Mouse (Mus musculus) ovary, postnatal 10 days (tissue): ENCODE data around the gene Cd151.
"Not testable (repeated sequence)": the region's sequence is repeated elsewhere in the genome, so short reads cannot be mapped to it uniquely, and the experiment has no call there.

Source experiments
- DNase-seq: peaks from one replicate; pipeline ENCODE4 v3.0.0; 2022; ENCODE audit warnings: low spot score

The Cd151 gene

DNA sequence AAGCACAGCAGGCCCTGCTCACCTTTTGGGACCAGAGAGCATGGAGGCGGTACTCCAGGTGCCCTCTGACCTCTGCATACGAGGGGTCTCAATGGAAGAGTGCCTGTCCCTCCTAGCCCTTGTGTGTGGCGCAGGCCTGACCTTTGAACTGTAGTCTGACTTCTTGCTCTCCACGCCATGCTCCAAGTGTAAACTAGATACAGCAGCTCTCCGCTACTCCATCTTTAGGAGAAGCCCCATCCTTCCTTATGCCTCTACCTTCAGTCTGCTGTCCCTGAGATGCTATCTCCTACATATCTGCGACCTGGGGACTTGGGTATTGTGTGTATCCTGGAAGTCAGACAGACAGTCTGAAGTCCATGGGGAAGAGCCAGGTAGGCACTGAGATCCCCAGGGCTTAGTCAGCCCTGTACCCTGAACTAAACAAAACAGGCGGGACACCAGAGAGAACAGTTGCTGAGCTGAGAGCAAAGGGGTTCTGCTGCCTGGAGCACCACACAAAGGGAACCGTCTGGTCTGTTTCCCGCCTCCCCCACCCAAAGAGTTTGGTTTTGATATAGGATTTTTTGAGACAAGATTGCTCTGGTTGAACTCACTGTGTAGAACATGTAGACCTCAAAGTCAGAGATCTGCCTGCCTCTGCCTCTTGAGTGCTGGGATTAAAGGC is 31.2 kb upstream of the Cd151 start:
- no peak for DNase-seq

DNA sequence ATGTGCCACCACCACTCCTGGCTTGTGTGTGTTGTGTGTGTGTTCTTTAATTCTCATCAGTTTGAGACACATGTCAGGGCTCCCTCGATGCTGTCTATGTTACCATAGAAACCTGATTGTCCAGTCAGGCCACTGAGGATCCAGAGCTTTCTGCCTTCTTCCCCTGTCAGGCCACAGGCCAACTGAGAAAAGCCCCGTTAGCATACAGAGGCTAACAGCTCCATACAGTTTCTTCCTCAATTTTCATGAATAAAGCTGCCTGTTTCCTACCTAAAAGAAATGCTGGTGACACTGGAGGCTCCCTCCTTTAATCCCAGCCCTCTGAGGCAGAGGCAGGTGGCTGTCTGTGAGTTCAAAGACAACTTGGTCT is 30.7 kb upstream of the Cd151 start:
- no peak for DNase-seq

DNA sequence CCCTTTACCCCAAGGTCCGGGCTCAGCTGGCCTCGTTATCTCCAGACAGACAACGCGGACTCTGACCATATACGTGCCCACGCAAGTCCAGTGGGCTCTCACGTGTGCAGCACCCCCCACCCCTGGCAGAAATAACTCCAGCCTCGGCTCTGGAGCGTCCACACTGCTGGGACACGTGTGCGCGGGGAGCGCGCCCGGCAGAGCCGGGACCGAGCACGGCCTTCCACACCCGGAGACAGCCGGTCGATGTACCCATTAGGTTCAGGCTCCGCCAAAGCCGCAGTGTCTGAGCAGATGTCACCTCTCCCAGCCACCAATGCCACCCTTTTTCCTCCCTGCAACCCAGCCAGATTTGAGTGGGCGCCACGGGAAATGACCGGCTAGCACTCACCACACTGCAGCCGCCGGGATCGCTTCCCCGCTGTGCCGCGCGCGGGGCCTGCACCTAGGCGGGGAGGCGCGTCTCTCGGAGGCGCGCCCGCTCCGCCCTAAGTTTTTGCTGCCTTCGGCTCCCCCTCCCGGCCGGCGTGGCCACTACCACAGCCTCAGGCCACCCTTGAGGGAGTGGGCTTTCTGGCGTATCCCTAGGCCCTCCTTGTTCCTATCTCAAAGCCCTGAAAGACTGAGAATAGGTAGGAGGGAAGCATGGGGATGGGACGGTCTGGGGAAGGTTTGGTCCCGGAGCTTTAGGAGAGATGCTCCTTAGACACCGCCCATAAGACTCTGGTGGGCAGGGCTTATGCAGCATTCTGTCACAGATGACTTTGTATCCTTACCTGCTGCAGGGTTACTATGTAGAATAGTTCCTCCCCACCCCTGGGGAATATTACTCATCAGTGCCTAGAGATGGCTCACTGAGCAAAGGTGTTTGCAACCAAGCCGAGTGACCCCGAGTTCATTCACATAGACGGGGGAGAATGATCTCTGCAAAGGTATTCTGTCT is 29.7 kb upstream of the Cd151 start, which contains the start of gene Slc25a22:
TSS of gene Slc25a22 (minus strand) at position 715 of the 943 bp plus-strand sequence.
- DNase-seq = peak; percentile 70

DNA sequence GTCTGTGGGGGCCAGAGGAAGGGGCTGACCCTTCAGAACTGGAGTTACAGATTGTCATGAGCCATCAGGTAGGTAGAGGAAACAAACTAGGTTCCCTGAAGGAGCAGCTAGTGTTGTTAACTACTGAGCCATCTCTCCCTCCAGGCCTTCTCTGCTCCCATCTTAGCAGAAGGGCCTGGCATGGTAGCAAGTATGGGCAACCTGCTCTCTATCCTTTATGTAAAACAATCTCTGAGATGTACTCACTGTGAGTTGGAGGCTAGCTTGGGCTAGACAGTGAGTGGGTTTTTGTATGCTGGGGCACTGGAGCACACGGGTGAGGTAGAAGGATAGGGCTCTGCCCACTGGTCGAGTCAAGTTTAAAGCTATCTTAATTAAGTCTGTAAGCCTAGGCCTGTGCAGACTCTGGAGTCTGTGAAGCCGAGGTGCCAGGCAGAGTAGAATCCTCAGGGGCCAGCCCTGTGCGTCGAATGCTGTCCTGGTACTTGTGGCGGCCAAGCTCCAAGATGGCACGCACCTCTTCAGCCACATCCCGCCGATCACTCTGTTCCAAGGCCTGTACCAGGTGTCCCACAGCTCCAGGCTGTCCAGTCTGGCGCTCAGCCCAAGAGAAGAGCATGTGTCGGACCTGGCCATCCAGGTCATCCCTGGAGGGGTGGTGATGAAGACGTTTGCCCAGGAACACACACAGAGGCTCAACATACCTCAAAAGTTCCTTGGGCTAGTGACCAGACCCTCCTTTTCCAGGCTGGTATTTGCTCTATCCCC is 28.8 kb upstream of the Cd151 start:
- no peak for DNase-seq

DNA sequence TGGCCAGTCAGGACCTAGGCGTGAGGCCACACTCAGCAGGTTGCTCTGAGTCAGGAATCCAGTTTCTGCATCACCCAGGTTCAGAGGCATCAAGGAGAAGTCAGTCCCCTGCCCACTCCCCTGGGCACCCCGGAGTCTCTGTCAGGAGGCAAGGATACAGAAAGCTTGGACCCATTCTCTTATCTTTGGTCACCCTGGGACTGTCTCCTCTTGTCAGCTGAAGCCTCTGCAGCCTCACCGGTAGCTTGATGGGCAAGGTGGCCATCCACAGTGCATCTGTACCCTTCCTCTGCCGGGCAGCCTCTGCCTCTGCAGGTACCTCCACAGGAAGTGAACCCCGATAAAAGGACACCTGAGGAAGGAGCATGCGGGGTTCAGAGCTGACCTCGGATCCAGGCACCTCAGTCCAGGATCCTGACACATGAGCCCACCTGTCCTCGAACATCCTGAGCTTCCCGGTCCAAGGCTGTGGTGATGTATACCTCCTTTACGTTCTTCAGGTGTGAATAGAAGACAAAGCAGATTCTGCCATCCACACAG is 28.0 kb upstream of the Cd151 start:
- DNase-seq = no peak

DNA sequence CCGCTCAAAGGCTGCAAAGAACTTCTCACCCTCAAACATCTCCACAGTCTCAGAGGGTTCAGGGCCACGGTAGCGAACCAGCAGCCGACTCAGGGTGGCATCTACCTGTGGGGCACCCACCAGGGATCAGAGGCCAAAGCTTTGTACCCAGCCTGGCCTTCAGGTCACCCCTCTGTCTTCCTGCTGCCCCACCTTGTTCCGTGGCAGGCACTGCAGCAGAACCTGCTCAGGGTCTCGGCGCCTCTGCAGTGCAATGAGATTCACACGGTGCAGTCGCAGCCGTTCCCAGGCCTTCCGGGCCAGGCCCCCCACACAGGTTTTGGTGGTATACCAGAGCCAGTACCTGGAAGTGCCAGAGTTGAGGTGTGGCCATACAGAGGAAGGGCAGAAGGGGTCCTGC is 27.4 kb upstream of the Cd151 start:
- DNase-seq = no peak

DNA sequence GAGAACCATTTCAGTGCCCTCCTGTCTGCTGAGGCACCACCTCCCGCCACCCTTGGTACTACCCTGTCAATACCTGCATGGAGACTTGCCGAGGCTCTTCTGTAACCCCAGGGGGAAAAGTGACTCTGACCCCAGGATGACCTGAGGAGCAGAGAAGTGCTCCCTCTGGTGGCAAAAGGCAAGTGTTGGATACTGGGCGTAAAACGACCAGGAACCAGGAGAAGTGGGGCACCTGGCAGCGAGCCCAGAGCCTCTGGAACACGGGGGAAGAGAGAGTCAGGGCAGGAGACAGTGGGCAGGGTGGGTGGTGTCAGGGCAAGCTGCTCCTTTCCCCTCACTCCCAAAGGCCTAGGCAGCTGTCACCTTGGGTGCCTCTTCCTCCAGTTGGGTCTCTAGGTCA is 26.6 kb upstream of the Cd151 start:
- no peak for DNase-seq

DNA sequence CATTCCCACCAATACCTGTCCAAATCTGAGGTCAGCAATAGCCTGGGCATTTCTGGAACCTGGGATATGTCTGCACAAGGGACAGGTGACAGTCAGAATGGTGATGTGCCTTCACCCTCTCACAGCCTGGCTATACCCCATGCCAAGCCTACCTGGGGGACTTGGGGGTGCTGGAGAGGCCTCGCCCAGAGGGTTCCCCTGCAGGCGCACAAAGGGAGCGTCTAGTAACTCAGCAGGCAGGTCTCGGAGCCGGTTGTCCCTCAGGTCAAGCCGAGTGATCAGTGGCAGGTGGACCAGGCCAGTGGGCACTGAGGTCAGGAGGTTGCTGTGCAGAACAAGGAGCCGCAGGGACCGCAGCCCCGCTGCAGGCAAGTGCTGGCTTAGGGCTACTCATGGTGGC is 25.7 kb upstream of the Cd151 start:
- DNase-seq = no peak

DNA sequence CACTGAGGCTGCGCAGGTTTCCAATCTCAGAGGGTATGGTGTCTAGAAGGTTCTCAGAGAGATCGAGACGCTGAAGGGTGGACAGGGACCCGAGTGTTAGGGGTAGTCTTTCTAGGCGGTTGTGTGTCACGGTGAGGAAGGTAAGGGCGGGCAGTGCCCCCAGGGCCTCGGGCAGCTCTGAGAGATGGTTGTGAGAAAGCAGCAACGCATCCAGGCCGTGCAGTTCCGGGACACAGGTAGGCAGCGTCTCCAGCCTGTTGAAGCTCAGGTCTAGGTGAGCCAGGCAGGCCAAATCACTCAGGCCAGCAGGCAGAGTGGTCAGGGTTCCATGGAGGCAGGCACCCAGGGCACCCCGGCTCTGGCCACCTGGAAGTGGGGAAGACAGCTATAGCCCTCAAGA is 25.0 kb upstream of the Cd151 start:
- no peak for DNase-seq

DNA sequence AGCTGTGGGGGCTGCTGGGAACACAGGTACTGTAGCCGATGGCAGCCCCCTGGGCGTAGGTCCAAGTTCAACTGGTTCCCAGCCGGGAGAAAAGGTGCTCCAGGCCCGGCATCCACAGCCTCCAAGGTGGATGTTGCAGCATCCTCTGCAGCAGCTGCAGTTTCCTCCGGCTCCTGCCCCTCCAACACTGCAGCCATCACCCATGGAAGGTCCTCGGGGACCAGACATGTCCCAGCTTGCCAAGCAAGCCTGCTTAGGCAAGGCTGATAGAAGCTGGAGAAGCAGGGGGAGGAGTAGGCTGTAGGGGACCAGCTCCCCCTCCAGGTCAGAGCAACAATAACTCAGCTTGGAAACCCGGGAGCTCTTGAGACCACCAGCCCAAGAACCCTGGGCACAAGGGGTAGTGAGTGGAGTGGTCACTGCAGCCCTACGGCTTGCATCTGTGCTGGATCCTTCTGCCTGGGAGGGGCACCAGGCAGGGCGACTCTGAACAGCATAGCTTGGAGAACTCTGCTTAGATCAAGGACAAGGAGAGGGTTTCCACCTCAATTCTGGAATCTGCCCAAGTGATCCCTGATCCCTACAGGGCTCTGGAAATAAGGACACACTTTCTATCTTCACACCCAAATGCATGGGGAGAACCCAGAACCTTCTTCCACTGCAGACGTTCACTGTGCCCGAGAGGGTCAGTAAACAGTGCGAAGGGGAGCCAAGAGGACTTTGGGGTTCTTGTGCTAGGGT is 23.9 kb upstream of the Cd151 start:
- no peak for DNase-seq

DNA sequence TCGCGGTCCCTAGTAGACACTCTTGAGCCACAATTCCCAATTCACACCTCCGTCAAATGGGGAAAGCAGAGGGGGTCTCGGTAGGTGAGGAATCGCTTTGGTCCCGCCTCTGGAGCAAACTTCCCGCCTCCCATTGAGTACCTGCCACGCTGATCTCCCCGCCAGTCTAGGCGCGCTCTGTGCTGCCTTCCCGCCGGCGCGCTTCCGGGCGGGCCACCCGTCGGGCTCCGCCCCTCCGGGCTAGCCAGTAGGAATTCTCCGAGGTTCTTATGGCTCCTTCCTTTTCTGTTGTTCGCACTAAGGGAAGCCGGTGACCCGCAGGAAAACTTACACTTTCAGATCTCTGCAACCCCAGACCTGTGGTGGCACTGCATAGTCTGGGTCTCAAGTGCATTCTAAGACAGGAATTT is 23.4 kb upstream of the Cd151 start, which contains the start of gene Pidd1:
TSS of gene Pidd1 (minus strand) at position 198 of the 410 bp plus-strand sequence.
- no peak for DNase-seq

DNA sequence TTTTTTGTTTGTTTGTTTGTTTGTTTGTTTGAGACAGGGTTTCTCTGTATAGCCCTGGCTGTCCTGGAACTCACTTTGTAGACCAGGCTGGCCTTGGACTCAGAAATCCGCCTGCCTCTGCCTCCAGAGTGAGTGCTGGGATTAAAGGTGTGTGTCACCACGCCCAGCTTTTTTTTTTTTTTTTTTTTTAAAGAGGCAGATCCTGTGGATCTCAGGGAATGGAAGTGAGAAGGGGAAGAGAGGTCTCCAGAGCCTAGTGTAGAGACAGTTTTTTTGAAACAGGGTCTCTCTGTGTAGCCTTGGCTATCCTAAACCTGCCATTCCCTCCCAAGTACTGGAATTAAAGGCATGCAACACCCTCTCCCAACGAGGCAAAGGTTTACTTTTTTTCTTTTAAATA is 20.8 kb upstream of the Cd151 start:
- DNase-seq = not testable (repeated sequence)

DNA sequence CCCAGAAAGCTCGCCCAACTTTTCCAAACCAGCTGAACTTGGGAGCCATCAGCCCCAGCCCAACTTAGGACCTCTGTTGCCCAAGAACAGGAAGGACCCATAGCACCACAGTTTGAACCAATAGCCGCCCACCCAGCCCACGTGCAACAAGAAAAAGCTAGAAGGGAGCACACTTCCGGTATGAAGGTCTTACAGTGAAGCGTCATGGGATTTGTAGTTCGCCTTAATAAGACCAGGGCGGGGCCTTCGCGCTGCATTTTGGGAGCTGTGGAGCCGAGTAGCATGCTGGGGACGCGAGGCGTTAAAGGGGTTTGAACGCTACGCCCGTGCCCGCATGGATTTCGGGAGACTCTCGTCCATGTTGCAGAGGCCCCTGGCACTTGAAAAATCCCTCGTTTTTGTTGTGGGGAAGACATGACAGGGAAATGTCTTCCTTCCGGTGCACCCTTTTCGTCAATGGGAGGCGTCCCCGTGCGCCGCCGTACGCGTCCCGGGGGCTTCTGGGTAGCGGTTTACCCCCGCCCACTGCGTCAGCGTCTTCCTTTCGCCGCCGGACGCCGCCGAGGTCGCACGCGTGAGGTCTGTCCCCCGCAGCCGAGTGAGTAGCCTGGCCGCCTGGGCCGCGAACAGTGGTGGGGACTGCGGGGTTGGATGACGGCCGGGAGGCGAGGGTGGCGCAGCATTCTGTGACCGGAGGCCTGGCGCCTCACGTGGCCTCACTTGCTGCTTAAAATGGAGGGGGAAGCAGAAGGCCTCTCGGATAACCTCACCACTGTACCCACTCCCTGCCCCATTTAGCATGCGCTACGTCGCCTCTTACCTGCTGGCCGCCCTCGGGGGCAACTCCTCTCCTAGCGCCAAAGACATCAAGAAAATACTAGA is 19.8 kb upstream of the Cd151 start, which contains the start of gene Rplp2:
TSS of gene Rplp2 (plus strand) at position 261 of the 882 bp plus-strand sequence.
- peak; percentile 87 for DNase-seq

DNA sequence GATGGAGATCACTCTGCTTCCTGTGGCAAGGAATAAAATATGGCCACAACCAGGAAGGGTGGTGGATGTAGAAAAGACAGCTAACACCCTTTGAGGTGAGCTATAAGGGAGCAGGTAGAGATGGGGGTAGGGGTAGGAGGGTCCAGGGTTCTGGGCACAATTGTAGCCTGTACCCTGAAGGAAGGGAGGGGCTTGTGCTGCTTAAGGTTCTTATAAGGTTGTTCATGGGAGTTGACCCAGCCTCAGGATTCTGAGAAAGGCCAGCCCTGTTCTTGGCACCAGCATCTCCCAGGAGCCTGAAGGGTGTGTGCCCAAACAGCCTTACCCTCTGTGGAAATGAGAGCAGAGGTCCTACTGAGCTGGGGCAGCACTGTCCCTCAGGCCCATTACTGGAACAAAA is 15.3 kb upstream of the Cd151 start:
- DNase-seq = no peak

DNA sequence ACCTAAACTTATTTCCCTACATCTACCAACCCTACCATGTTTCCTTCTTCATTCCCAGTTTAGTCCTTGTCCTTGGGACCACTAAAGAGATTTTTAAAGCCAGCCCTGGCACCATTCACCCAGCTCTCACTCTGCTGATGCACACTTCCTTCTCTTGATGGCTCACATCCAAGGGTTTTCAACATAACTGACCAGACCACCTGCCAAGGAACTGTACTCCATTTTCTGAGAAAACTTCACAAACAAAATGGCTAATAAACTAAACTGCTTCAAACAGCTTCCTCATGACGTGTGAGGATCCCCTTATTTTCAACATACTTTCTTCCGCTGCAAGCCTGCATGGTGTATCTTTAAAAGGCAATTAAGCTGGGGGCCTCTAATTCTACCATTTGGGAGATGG is 13.6 kb upstream of the Cd151 start:
- no peak for DNase-seq

DNA sequence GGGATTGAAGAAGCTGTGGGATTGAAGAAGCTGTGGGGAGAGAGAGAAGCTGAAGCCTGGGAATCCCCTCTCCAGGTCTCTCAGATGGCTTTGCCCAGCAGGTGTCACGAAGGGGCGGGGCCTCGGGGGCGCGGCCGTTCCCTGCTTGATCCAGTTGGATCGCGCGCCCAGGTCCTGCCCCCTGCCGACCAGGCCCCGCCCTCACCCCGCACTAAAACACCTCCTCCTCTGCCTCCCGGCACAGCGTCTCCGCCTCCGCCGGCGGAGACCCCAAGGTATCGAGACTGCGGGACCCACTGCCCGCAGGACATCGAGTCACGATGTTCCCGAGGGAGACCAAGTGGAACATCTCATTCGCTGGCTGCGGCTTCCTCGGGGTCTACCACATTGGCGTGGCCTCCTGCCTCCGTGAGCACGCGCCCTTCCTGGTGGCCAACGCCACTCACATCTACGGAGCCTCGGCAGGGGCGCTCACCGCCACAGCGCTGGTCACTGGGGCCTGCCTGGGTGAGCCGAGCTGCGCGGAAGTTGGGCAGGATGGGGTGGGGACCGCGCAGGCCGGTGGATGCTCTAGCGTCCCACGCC is 12.1 kb upstream of the Cd151 start, which contains the start of gene Pnpla2:
TSS of gene Pnpla2 (plus strand) at position 232 of the 585 bp plus-strand sequence.
- peak; percentile 85 for DNase-seq

DNA sequence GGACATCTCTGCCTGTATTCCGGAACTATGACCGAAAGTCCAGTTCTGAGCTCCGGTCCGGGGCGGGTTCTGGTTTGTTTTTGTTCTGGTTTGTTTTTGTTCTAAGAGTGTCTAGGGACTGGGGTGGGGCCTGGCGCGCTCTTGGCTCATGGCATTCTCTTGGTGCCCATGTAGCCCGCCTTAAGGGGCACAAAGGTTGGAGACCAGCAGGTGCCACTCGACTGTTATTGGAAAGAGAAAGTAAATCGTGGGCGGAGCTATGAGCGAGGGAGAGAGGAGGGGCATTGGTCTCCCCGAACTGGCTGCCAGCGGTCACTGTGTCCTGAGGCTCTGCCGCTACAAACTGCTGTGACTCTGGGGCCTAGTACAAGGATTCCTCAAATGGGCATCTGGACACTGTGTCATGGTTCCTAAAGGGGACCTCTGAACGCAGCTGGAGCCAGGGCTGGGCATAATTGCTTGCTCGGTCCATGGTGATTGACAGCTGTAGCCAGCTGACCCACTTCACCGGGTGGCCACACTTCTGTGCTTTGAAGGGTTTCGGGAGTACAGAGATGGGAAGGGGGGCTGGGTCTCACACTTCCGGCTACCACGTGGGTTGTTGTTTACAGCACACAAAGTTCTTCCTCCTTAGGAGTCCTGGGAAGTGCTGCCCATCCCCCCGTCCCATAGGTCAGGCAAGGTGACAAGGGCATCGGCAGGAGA is 11.4 kb upstream of the Cd151 start:
- DNase-seq = no peak

DNA sequence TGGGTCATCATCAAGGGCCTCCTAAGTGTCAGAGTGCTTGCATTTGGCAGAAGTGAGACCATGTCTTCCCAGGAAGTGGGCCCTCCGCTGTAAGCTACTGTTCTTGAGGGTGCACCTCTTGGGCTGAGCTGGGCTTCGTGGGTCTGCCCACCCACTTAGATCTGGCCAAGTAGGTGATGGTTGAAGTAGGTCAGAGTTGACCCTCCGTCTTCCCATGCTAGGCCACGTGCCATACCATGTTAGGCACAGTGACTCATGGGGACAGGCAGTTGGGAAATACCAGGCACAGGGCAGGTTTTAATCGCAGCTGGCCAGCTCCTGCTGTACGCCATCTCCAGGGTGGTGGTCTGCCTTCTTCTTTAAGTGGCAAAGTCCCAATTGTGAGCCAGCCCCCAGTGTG is 10.5 kb upstream of the Cd151 start:
- no peak for DNase-seq

DNA sequence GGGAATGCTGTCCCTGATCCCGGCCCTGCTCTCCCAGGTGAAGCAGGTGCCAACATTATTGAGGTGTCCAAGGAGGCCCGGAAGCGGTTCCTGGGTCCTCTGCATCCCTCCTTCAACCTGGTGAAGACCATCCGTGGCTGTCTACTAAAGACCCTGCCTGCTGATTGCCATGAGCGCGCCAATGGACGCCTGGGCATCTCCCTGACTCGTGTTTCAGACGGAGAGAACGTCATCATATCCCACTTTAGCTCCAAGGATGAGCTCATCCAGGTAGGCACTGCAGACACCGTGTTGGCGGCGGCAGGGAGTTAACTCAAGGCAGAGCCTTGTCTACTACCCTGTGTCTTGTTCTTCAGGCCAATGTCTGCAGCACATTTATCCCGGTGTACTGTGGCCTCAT is 10.0 kb upstream of the Cd151 start:
- no peak for DNase-seq
